Mouse (Mus musculus): ENCODE data around the gene Capzb. TPM values are rescaled to one million over a fixed set of nuclear protein-coding genes. Genes with fewer than 3 reads are reported as not detected.

The Capzb gene
- polyA plus RNA-seq (2014; fragmentation: Nextera tagmentation; extraction: Ambion mirVana), result 248 and 249 TPM in 2 replicates

GRCm38 (mm10) chr4:139192499-139193175 lies at the start of gene Capzb:
Capzb (plus strand) TSS chr4:139192899.
- DNase-seq (ENCODE audit: low spot score) (peak; percentile 96), ATAC-seq (ENCODE audit: low FRiP score) (peak; percentile 96)
- Histone ChIP-seq H3K4me3 (replicated peaks; ENCODE audit: low read length) (peak within 1 kb of the TSS; percentile 100), H3K9ac (peak within 1 kb of the TSS; percentile 95), H3K27me3 (ENCODE audit: control insufficient read depth, insufficient read depth, low read length) (no peaks in the 10 kb centered on the region), H3K9me3 (ENCODE audit: control insufficient read depth, low read length) (no peaks in the 10 kb centered on the region), H3K4me2 (replicated peaks) (peak within 1 kb of the TSS; percentile 99), H3K27ac (peak within 1 kb of the TSS; percentile 89), H3K36me3 (replicated peaks; ENCODE audit: control insufficient read depth, insufficient read depth) (no peaks in the 10 kb centered on the region), H3K4me1 (replicated peaks; ENCODE audit: control insufficient read depth, insufficient read depth, low read length) (peaks cover 24% of the 10 kb centered on the region)
- 1% methylated on average over 21 of the region's 69 CpGs for WGBS

GRCm38 (mm10) chr4:139142985-139143384 lies 49.7 kb upstream of the Capzb start:
- no peaks in the 10 kb centered on the region for H3K36me3 ChIP-seq (replicated peaks; ENCODE audit: control insufficient read depth, insufficient read depth)
- H3K27me3 ChIP-seq (ENCODE audit: control insufficient read depth, insufficient read depth, low read length), result no peaks in the 10 kb centered on the region
- no peak overlapping the region for H3K27ac ChIP-seq
- peaks cover 6% of the 10 kb centered on the region for H3K9me3 ChIP-seq (ENCODE audit: control insufficient read depth, low read length)
- no peak overlapping the region for H3K4me3 ChIP-seq (replicated peaks; ENCODE audit: low read length)
- peak; percentile 30 for DNase-seq (ENCODE audit: low spot score)
- ATAC-seq (ENCODE audit: low FRiP score), result no peak
- H3K4me1 ChIP-seq (replicated peaks; ENCODE audit: control insufficient read depth, insufficient read depth, low read length), result 0 out of 2 replicates have a peak, but pooled peaks cover 3% of the 10 kb centered on the region
- peak overlapping the region; percentile 30 for H3K4me2 ChIP-seq (replicated peaks)
- H3K9ac ChIP-seq, result no peak overlapping the region
- 40% methylated on average over 9 of the region's 9 CpGs for WGBS

- peaks cover 15% of the 10 kb centered on the region for H3K9me3 ChIP-seq (ENCODE audit: control insufficient read depth, low read length)
- WGBS, result 54% methylated on average over 4 of the region's 4 CpGs
- ATAC-seq (ENCODE audit: low FRiP score) (no peak), DNase-seq (ENCODE audit: low spot score) (no peak)
- H3K4me3 ChIP-seq (replicated peaks; ENCODE audit: low read length), result no peak overlapping the region
- no peak overlapping the region for H3K27ac ChIP-seq
- no peak overlapping the region for H3K9ac ChIP-seq
- no peaks in the 10 kb centered on the region for H3K36me3 ChIP-seq (replicated peaks; ENCODE audit: control insufficient read depth, insufficient read depth)
- H3K4me2 ChIP-seq (replicated peaks), result no peak overlapping the region
- no peaks in the 10 kb centered on the region for H3K27me3 ChIP-seq (ENCODE audit: control insufficient read depth, insufficient read depth, low read length)
- 0 out of 2 replicates have a peak, but pooled peaks cover 3% of the 10 kb centered on the region for H3K4me1 ChIP-seq (replicated peaks; ENCODE audit: control insufficient read depth, insufficient read depth, low read length)
These were observed 48.1 kb upstream of the Capzb start for GRCm38 (mm10) chr4:139144577-139144976.

GRCm38 (mm10) chr4:139145156-139145555 lies 47.5 kb upstream of the Capzb start:
- no peak overlapping the region for H3K4me2 ChIP-seq (replicated peaks)
- H3K9me3 ChIP-seq (ENCODE audit: control insufficient read depth, low read length), result peaks cover 15% of the 10 kb centered on the region
- no peaks in the 10 kb centered on the region for H3K27me3 ChIP-seq (ENCODE audit: control insufficient read depth, insufficient read depth, low read length)
- H3K9ac ChIP-seq, result no peak overlapping the region
- H3K27ac ChIP-seq, result no peak overlapping the region
- 95% methylated on average over 11 of the region's 11 CpGs for WGBS
- DNase-seq (ENCODE audit: low spot score) (no peak), ATAC-seq (ENCODE audit: low FRiP score) (no peak)
- no peak overlapping the region for H3K4me3 ChIP-seq (replicated peaks; ENCODE audit: low read length)
- H3K36me3 ChIP-seq (replicated peaks; ENCODE audit: control insufficient read depth, insufficient read depth), result no peaks in the 10 kb centered on the region
- H3K4me1 ChIP-seq (replicated peaks; ENCODE audit: control insufficient read depth, insufficient read depth, low read length), result 0 out of 2 replicates have a peak, but pooled peaks cover 3% of the 10 kb centered on the region

GRCm38 (mm10) chr4:139146760-139147159 lies 45.9 kb upstream of the Capzb start:
- 80% methylated on average over 5 of the region's 5 CpGs for WGBS
- ATAC-seq (ENCODE audit: low FRiP score), result no peak
- no peak for DNase-seq (ENCODE audit: low spot score)

GRCm38 (mm10) chr4:139151370-139151769 lies 41.3 kb upstream of the Capzb start:
- H3K4me1 ChIP-seq (replicated peaks; ENCODE audit: control insufficient read depth, insufficient read depth, low read length), result no peaks in the 10 kb centered on the region
- H3K27ac ChIP-seq, result no peak overlapping the region
- H3K4me2 ChIP-seq (replicated peaks), result no peak overlapping the region
- H3K36me3 ChIP-seq (replicated peaks; ENCODE audit: control insufficient read depth, insufficient read depth), result no peaks in the 10 kb centered on the region
- DNase-seq (ENCODE audit: low spot score), result no peak
- no peaks in the 10 kb centered on the region for H3K27me3 ChIP-seq (ENCODE audit: control insufficient read depth, insufficient read depth, low read length)
- H3K4me3 ChIP-seq (replicated peaks; ENCODE audit: low read length), result no peak overlapping the region
- 70% methylated on average over 6 of the region's 6 CpGs for WGBS
- H3K9me3 ChIP-seq (ENCODE audit: control insufficient read depth, low read length), result peaks cover 15% of the 10 kb centered on the region
- no peak for ATAC-seq (ENCODE audit: low FRiP score)
- no peak overlapping the region for H3K9ac ChIP-seq

More at GRCm38 (mm10) chr4:139146760-139147159, 45.9 kb upstream of the Capzb start:
- no peaks in the 10 kb centered on the region for H3K36me3 ChIP-seq (replicated peaks; ENCODE audit: control insufficient read depth, insufficient read depth)
- H3K4me2 ChIP-seq (replicated peaks), result no peak overlapping the region
- H3K9me3 ChIP-seq (ENCODE audit: control insufficient read depth, low read length), result peaks cover 15% of the 10 kb centered on the region
- no peaks in the 10 kb centered on the region for H3K27me3 ChIP-seq (ENCODE audit: control insufficient read depth, insufficient read depth, low read length)
- H3K27ac ChIP-seq, result no peak overlapping the region
- H3K4me3 ChIP-seq (replicated peaks; ENCODE audit: low read length), result no peak overlapping the region
- H3K4me1 ChIP-seq (replicated peaks; ENCODE audit: control insufficient read depth, insufficient read depth, low read length), result 0 out of 2 replicates have a peak, but pooled peaks cover 3% of the 10 kb centered on the region
- no peak overlapping the region for H3K9ac ChIP-seq

GRCm38 (mm10) chr4:139154576-139155307 lies 38.0 kb upstream of the Capzb start:
- WGBS, result 79% methylated on average over 20 of the region's 20 CpGs
- no peak for ATAC-seq (ENCODE audit: low FRiP score)
- no peak overlapping the region for H3K4me3 ChIP-seq (replicated peaks; ENCODE audit: low read length)

GRCm38 (mm10) chr4:139156538-139156937 lies 36.2 kb upstream of the Capzb start:
- Histone ChIP-seq H3K9ac (no peak overlapping the region), H3K4me2 (replicated peaks) (no peak overlapping the region), H3K9me3 (ENCODE audit: control insufficient read depth, low read length) (no peaks in the 10 kb centered on the region), H3K4me3 (replicated peaks; ENCODE audit: low read length) (no peak overlapping the region), H3K27ac (no peak overlapping the region), H3K36me3 (replicated peaks; ENCODE audit: control insufficient read depth, insufficient read depth) (no peaks in the 10 kb centered on the region), H3K4me1 (replicated peaks; ENCODE audit: control insufficient read depth, insufficient read depth, low read length) (no peaks in the 10 kb centered on the region), H3K27me3 (ENCODE audit: control insufficient read depth, insufficient read depth, low read length) (no peaks in the 10 kb centered on the region)
- no peak for ATAC-seq (ENCODE audit: low FRiP score)
- DNase-seq (ENCODE audit: low spot score), result no peak
- 90% methylated on average over 6 of the region's 6 CpGs for WGBS

More at GRCm38 (mm10) chr4:139154576-139155307, 38.0 kb upstream of the Capzb start:
- Histone ChIP-seq H3K9ac (no peak overlapping the region), H3K9me3 (ENCODE audit: control insufficient read depth, low read length) (no peaks in the 10 kb centered on the region), H3K27me3 (ENCODE audit: control insufficient read depth, insufficient read depth, low read length) (no peaks in the 10 kb centered on the region), H3K4me1 (replicated peaks; ENCODE audit: control insufficient read depth, insufficient read depth, low read length) (no peaks in the 10 kb centered on the region), H3K36me3 (replicated peaks; ENCODE audit: control insufficient read depth, insufficient read depth) (no peaks in the 10 kb centered on the region), H3K4me2 (replicated peaks) (no peak overlapping the region), H3K27ac (no peak overlapping the region)
- no peak for DNase-seq (ENCODE audit: low spot score)

GRCm38 (mm10) chr4:139158350-139158749 lies 34.3 kb upstream of the Capzb start:
- no peak overlapping the region for H3K9ac ChIP-seq
- DNase-seq (ENCODE audit: low spot score), result no peak
- no peaks in the 10 kb centered on the region for H3K36me3 ChIP-seq (replicated peaks; ENCODE audit: control insufficient read depth, insufficient read depth)
- H3K4me2 ChIP-seq (replicated peaks), result no peak overlapping the region
- H3K27me3 ChIP-seq (ENCODE audit: control insufficient read depth, insufficient read depth, low read length), result no peaks in the 10 kb centered on the region
- WGBS, result 93% methylated on average over 14 of the region's 14 CpGs
- no peak for ATAC-seq (ENCODE audit: low FRiP score)
- no peaks in the 10 kb centered on the region for H3K9me3 ChIP-seq (ENCODE audit: control insufficient read depth, low read length)
- H3K4me1 ChIP-seq (replicated peaks; ENCODE audit: control insufficient read depth, insufficient read depth, low read length), result no peaks in the 10 kb centered on the region
- H3K27ac ChIP-seq, result no peak overlapping the region
- no peak overlapping the region for H3K4me3 ChIP-seq (replicated peaks; ENCODE audit: low read length)
